Mouse (Mus musculus) cortical plate, adult 2 months (tissue): ENCODE results near the gene En1. TPM values are rescaled to one million over a fixed set of nuclear protein-coding genes. Genes with fewer than 3 reads are reported as not detected.

Source experiments
- H3K27ac ChIP-seq: fragments of 200-500 bp; 2 replicates; pipeline ENCODE4 v1.5.1; 2012; ENCODE audit warnings: low read length, control low read depth, inconsistent platforms; ENCODE audit not compliant: insufficient read depth
- H3K4me1 ChIP-seq: fragments of 200-500 bp; 2 replicates; pipeline ENCODE4 v1.6.1; 2011; ENCODE audit warnings: low read length; ENCODE audit not compliant: control insufficient read depth, insufficient read depth
- H3K4me3 ChIP-seq: fragments of 200-500 bp; 2 replicates; pipeline ENCODE4 v1.5.1; 2011; ENCODE audit warnings: mild to moderate bottlenecking, low read length, control low read depth; ENCODE audit not compliant: insufficient read depth
- CTCF ChIP-seq: fragments of 200-500 bp; IDR thresholded peaks from 2 replicates; pipeline ENCODE4 v1.5.1; 2011; ENCODE audit warnings: mild to moderate bottlenecking, control low read depth, low read length; ENCODE audit not compliant: insufficient read depth; ENCODE audit errors: extremely low read depth
- POLR2A ChIP-seq: fragments of 200-500 bp; IDR thresholded peaks from 2 replicates; pipeline ENCODE4 v1.6.1; 2011; ENCODE audit warnings: mild to moderate bottlenecking, low read length, control low read depth; ENCODE audit not compliant: insufficient read depth; ENCODE audit errors: extremely low read depth
- polyA plus RNA-seq: library from polyadenylated mRNA; depleted of rRNA; stranded (reverse); fragments of >200 nt; gene quantifications from 2 replicates; pipeline ENCODE4 v1.2.3, GENCODE M21; 2012; rRNA removed

Gene En1
- polyA plus RNA-seq, 1 experiment: not detected

GRCm38 (mm10) chr1:120654950-120655396 lies 52.8 kb downstream of the En1 start:
- TF ChIP-seq POLR2A (no peak), CTCF (no peak)
- Histone ChIP-seq H3K27ac (no peak overlapping the region), H3K4me3 (no peak overlapping the region), H3K4me1 (no peaks in the 10 kb centered on the region)

Other genes with a start within 250 kb of the En1 start
- gene Marco, start 97.4 kb upstream of the En1 start, polyA plus RNA-seq: not detected in 2 replicates